Comparison of ENCODE assay signal across 8 mouse cellular contexts in the genomic region with DNA sequence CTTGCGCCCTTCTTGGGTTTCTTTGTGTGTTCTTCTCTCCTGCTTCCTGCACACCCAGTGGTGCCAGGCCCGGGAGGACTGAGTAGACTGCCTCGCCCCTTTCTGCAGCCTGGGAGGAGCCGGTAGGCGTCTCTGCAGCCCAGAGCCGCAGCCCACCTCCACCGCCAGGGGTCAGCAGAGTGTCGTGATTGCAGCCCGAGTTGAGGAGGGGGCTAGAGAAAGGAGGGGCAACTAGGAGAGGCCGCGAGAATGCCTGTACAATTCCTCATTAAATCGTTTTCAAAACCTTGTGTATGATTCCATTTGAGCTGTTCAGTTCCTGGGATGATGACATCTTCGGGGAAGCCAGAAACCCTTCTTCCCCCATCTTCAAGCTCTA. TPM values are rescaled to one million over a fixed set of nuclear protein-coding genes. Genes with fewer than 3 reads are reported as not detected.
DNase-seq lines count a peak whose midpoint lies in the region; ATAC-seq and TF ChIP-seq lines count a peak whose summit lies in the region.

No protein-coding gene starts in this region.

- H3K4me1 ChIP-seq in G1E (ENCODE audit: insufficient read depth, low read depth, low read length): peaks cover 61% of the 10 kb centered on the region

- H3K27me3 ChIP-seq in G1E (ENCODE audit: insufficient read depth, low read length): peaks cover 46% of the 10 kb centered on the region

- 0 out of 2 replicates have a peak, but pooled peaks cover 5% of the 10 kb centered on the region for H3K9me3 ChIP-seq in G1E (replicated peaks)

- peak; percentile 85 for DNase-seq in G1E (ENCODE audit: low spot score)
- peak; percentile 85 for DNase-seq in cerebellum, adult 8-10 months
- peak; percentile 97 for DNase-seq in forelimb bud, embryonic 11.5 days (ENCODE audit: low read depth, low spot score)
- peak; percentile 97 to 98 for DNase-seq in layer of hippocampus, postnatal 10 days (ENCODE audit: low spot score in 2 of 2)
- DNase-seq in lung, postnatal 10 days: peak; percentile 96
- DNase-seq in ovary, postnatal 36 days (ENCODE audit: low spot score): peak; percentile 90
- peak; percentile 96 for DNase-seq in thymus, postnatal 25 days

- H3K36me3 ChIP-seq in G1E (replicated peaks): peaks cover 11% of the 10 kb centered on the region

- peak; percentile 55 for ATAC-seq in G1E (ENCODE audit: extremely low read depth, insufficient number of reproducible peaks, low FRiP score, poor library complexity, severe bottlenecking)
- ATAC-seq in hematopoietic stem cell, adult 5-6 weeks (replicated peaks in 1 of 2; ENCODE audit: insufficient read depth in 1 of 2, low FRiP score in 2 of 2, low TSS enrichment in 1 of 2, low read depth in 1 of 2, poor library complexity in 2 of 2, severe bottlenecking in 2 of 2): peak; percentile 68 to 70

- H3K4me3 ChIP-seq in G1E (ENCODE audit: low read depth, low read length): peak overlapping the region; percentile 94; the same call in 1 of the 2 replicates

- TF ChIP-seq CTCF in G1E (IDR thresholded peaks at IDR 0.05; ENCODE audit: low read depth, low read length): peak; percentile 82

RNA-seq across cellular contexts. Expression of gene Ankrd13b, which starts 1.6 kb away (rescaled TPM):
- total RNA-seq in G1E (2014; fragmentation: Nextera tagmentation): 1.3 TPM in 1 of 2 replicates, not detected in the other
- total RNA-seq in G1E (2017): 0.12 TPM in 1 of 2 replicates, not detected in the other
- 0.36 and 0.41 TPM in 2 replicates for polyA plus RNA-seq in G1E (2012)
- total RNA-seq in hematopoietic stem cell, adult 5-6 weeks (2017): 8.1 and 13.2 TPM in 2 replicates
- 100 to 1,000 TPM; 149 to 153 TPM for total RNA-seq in layer of hippocampus, postnatal 10 days (2021)

RNA-seq across cellular contexts. Expression of gene Git1, which starts 2.2 kb away (rescaled TPM):
- total RNA-seq in G1E (2014; fragmentation: Nextera tagmentation) (42.8 and 51.4 TPM in 2 replicates), G1E (2017) (9.5 and 9.6 TPM in 2 replicates)
- polyA plus RNA-seq in G1E (2012): 90.7 and 98.0 TPM in 2 replicates
- 22.1 and 24.1 TPM in 2 replicates for total RNA-seq in hematopoietic stem cell, adult 5-6 weeks (2017)
- 100 to 1,000 TPM; 151 to 166 TPM for total RNA-seq in layer of hippocampus, postnatal 10 days (2021)

RNA-seq across cellular contexts. Expression of gene Abhd15, which starts 23.8 kb away (rescaled TPM):
- total RNA-seq in G1E (2014; fragmentation: Nextera tagmentation) (0.30 TPM in 1 of 2 replicates, not detected in the other), G1E (2017) (0.12 and 0.27 TPM in 2 replicates)
- 0.29 and 0.34 TPM in 2 replicates for polyA plus RNA-seq in G1E (2012)
- total RNA-seq in hematopoietic stem cell, adult 5-6 weeks (2017): 12.3 and 19.1 TPM in 2 replicates
- total RNA-seq in layer of hippocampus, postnatal 10 days (2021): 1 to 10 TPM; 1.1 to 1.2 TPM

RNA-seq across cellular contexts. Expression of gene Trp53i13, which starts 24.7 kb away (rescaled TPM):
- total RNA-seq in G1E (2014; fragmentation: Nextera tagmentation) (1.4 and 7.0 TPM in 2 replicates), G1E (2017) (0.71 and 1.4 TPM in 2 replicates)
- 5.4 and 6.0 TPM in 2 replicates for polyA plus RNA-seq in G1E (2012)
- 5.0 and 5.4 TPM in 2 replicates for total RNA-seq in hematopoietic stem cell, adult 5-6 weeks (2017)
- total RNA-seq in layer of hippocampus, postnatal 10 days (2021): 1 to 10 TPM; 6.5 to 7.9 TPM

RNA-seq across cellular contexts. Expression of gene Gm10392, which starts 27.9 kb away (rescaled TPM):
- not detected in 2 replicates for total RNA-seq in G1E (2014; fragmentation: Nextera tagmentation)
- 0.12 and 0.38 TPM in 2 replicates for total RNA-seq in G1E (2017)
- not detected in 2 replicates for polyA plus RNA-seq in G1E (2012)
- total RNA-seq in hematopoietic stem cell, adult 5-6 weeks (2017): 0.55 and 2.4 TPM in 2 replicates
- total RNA-seq in layer of hippocampus, postnatal 10 days (2021): not detected

Comparison
In these comparisons a context has a peak if more than half of its experiments do, and no peak if none do; other contexts are left out.
1. Peak in every context shown above with its lines: DNase-seq, ATAC-seq and H3K4me3 ChIP-seq.
2. RNA of gene Ankrd13b, which starts 1.6 kb away (total RNA-seq): 149 to 153 TPM in layer of hippocampus, postnatal 10 days; 8.1 to 13.2 TPM in hematopoietic stem cell, adult 5-6 weeks and 0.12 to 1.3 TPM in G1E; every median in the first group is over 10 times any median in the second.